Mouse (Mus musculus) hindbrain, embryonic 15.5 days (tissue): ENCODE data around the gene Rimkla. TPM values are rescaled to one million over a fixed set of nuclear protein-coding genes. Genes with fewer than 3 reads are reported as not detected.

Experiments
- ATAC-seq: fragments of 200-750 bp; cut with Nextera tagmentation; 2 replicates; pipeline ENCODE4 v1.8.0; 2017; ENCODE audit warnings: low read depth, moderate number of reproducible peaks, moderate TSS enrichment; ENCODE audit not compliant: low FRiP score
- H3K27ac ChIP-seq: fragments of 300-500 bp; sonication (generic); replicated peaks from 2 replicates; pipeline ENCODE4 v1.5.1; 2015; ENCODE audit warnings: mild to moderate bottlenecking, inconsistent platforms
- H3K27me3 ChIP-seq: fragments of 300-500 bp; sonication (generic); 2 replicates; pipeline ENCODE4 v1.6.1; 2015; ENCODE audit warnings: control low read depth, inconsistent platforms
- H3K36me3 ChIP-seq: fragments of 300-500 bp; sonication (generic); 2 replicates; pipeline ENCODE4 v1.6.1; 2015; ENCODE audit warnings: control low read depth, inconsistent platforms
- H3K4me1 ChIP-seq: fragments of 300-500 bp; sonication (generic); replicated peaks from 2 replicates; pipeline ENCODE4 v1.6.1; 2015; ENCODE audit warnings: control low read depth, inconsistent platforms
- H3K4me2 ChIP-seq: fragments of 300-500 bp; sonication (generic); 2 replicates; pipeline ENCODE4 v1.6.1; 2015; ENCODE audit warnings: moderate library complexity, mild to moderate bottlenecking, inconsistent platforms
- H3K4me3 ChIP-seq: fragments of 300-500 bp; sonication (generic); 2 replicates; pipeline ENCODE4 v1.5.1; 2015; ENCODE audit warnings: mild to moderate bottlenecking, inconsistent platforms
- H3K9ac ChIP-seq: fragments of 300-500 bp; sonication (generic); 2 replicates; pipeline ENCODE4 v1.6.1; 2015; ENCODE audit warnings: inconsistent platforms
- H3K9me3 ChIP-seq: fragments of 300-500 bp; sonication (generic); 2 replicates; pipeline ENCODE4 v1.6.1; 2016; ENCODE audit warnings: control low read depth, inconsistent platforms
- WGBS: fragments of 180-500 bp; shearing (Covaris S2); methylation state at CpG from one replicate; pipeline ENCODE4 v1.1.7; 2015; 5-methylcytosine and 5-hydroxymethylcytosine counted together
- polyA plus RNA-seq: library from polyadenylated mRNA; unstranded; fragments of >200 nt; fragmentation: Nextera tagmentation; extraction: Ambion mirVana; gene quantifications from 2 replicates; pipeline ENCODE4 v1.2.1, GENCODE M21; 2015

Rimkla gene
- polyA plus RNA-seq, 1 experiment from 2014 or later = 28.9 TPM

GRCm38 (mm10) chr4:119437936-119438335, 54.5 kb downstream of the Rimkla start:
- Histone ChIP-seq H3K9ac (no peak overlapping the region), H3K9me3 (peaks cover 7% of the 10 kb centered on the region; the same call in 1 of the 2 replicates), H3K4me2 (no peak overlapping the region), H3K36me3 (no peaks in the 10 kb centered on the region), H3K4me1 (no peaks in the 10 kb centered on the region), H3K27me3 (0 out of 2 replicates have a peak, but pooled peaks cover 2% of the 10 kb centered on the region), H3K27ac (no peak overlapping the region), H3K4me3 (no peak overlapping the region)
- WGBS = 88% methylated on average over 2 of the region's 2 CpGs
- ATAC-seq = no peak

DNA sequence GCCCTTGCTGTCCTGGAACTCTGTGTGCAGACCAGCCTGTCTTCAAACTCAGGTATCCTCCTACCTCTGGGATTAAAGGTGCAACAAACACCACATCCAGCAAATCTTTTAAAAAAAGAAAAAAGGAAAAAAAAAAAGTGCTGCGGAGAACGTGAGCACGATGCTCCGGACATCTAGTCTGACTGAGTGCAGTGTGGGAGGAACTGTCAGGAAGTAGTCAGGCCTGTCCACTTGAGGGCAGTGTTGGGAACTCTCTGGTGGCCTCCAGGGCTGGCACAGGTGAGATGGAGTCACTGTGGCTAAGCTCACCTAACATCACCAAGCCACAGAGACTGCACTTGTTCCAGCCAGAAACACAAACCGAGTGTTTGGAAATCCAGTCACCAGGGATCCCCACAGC, 61.8 kb downstream of the Rimkla start:
- Histone ChIP-seq H3K4me3 (no peak overlapping the region), H3K9ac (no peak overlapping the region), H3K4me1 (no peaks in the 10 kb centered on the region), H3K36me3 (no peaks in the 10 kb centered on the region), H3K27me3 (0 out of 2 replicates have a peak, but pooled peaks cover 2% of the 10 kb centered on the region), H3K4me2 (no peak overlapping the region), H3K27ac (no peak overlapping the region), H3K9me3 (peaks cover under 1% of the 10 kb centered on the region; the same call in 1 of the 2 replicates)
- 36% methylated on average over 5 of the region's 5 CpGs for WGBS
- ATAC-seq = peak; percentile 59; the same call in 1 of the 2 replicates

DNA sequence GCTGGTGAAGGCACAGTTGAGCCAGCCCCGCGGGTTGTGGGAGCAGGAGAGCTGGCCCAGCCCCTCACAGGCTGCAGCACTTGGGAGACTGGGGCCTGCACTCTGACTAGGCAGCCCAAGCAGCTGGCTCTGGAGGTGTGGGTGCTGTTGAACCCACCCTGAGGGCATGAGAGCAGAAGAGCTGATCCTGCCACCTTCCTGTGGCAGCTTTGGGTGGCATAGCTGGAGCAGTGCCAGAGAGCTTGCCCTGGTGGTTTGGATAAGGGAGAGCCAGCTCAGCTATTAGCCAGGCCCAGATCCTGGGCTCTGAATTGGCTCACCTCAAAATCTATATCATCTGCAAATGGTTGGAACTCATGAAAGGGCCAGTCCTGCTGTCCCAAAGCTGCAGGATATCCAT, 64.7 kb downstream of the Rimkla start:
- Histone ChIP-seq H3K4me3 (no peak overlapping the region), H3K4me2 (no peak overlapping the region), H3K4me1 (peaks cover 9% of the 10 kb centered on the region), H3K9ac (no peak overlapping the region), H3K27me3 (no peaks in the 10 kb centered on the region), H3K27ac (no peak overlapping the region), H3K36me3 (no peaks in the 10 kb centered on the region), H3K9me3 (no peaks in the 10 kb centered on the region)
- WGBS = 53% methylated on average over 2 of the region's 2 CpGs
- ATAC-seq = no peak

- H3K9me3 ChIP-seq = no peaks in the 10 kb centered on the region
- H3K27ac ChIP-seq = no peak overlapping the region
- H3K4me3 ChIP-seq = no peak overlapping the region
- no peaks in the 10 kb centered on the region for H3K36me3 ChIP-seq
- ATAC-seq = no peak
- H3K4me1 ChIP-seq = peaks cover 21% of the 10 kb centered on the region
- no peak overlapping the region for H3K9ac ChIP-seq
- 56% methylated on average over 2 of the region's 2 CpGs for WGBS
- H3K4me2 ChIP-seq = no peak overlapping the region
- no peaks in the 10 kb centered on the region for H3K27me3 ChIP-seq
Observed at GRCm38 (mm10) chr4:119425601-119426000, 66.8 kb downstream of the Rimkla start.

- Histone ChIP-seq H3K4me3 (no peak overlapping the region), H3K27me3 (no peaks in the 10 kb centered on the region), H3K4me1 (peaks cover 22% of the 10 kb centered on the region), H3K36me3 (no peaks in the 10 kb centered on the region), H3K9me3 (no peaks in the 10 kb centered on the region), H3K4me2 (no peak overlapping the region), H3K9ac (no peak overlapping the region), H3K27ac (no peak overlapping the region)
- WGBS = 98% methylated on average over 2 of the region's 2 CpGs
- no peak for ATAC-seq
Observed at GRCm38 (mm10) chr4:119425077-119425476, 67.4 kb downstream of the Rimkla start.

DNA sequence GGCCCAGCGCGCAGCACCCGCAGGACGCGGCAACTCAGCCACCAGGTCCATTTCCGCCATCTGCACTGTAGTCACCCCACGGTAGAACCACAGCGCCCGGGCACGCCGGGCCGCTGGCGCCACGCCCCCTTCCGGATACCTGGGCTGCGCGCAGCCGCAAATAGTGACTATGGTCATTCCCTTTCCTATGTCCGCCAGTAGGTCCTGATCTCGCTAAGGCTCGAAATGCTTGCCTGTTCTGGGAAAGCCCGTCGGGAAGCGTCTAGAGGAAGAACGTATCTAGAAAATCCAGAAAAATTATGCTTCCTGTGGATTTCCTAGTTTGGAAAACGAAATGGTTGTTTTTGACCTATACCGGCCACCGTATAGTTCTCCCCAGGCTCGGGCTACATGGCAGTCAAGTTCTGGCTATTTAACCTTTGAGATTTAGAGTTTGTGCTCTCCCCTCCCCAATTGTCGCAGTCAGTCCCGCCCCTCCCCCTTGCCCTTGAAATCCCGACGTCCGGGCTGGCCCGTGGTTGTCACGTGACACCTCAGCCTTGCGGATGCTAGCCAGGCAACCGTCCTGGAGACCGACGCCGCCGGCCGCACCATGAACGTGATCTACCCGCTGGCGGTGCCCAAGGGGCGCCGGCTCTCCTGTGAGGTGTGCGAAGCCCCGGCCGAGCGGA, 70.0 kb downstream of the Rimkla start, which contains the start of the genes Ppcs and Zmynd12:
Gene Ppcs (minus strand): TSS at position 127 of the 671 bp plus-strand sequence.
Gene Zmynd12 (plus strand): TSS at position 521 of the 671 bp plus-strand sequence.
- Histone ChIP-seq H3K4me2 (peak within 1 kb of the TSS; percentile 87), H3K9ac (peak within 1 kb of the TSS; percentile 73), H3K27ac (peak within 1 kb of the TSS; percentile 94), H3K36me3 (no peaks in the 10 kb centered on the region), H3K9me3 (no peaks in the 10 kb centered on the region), H3K4me1 (peaks cover 22% of the 10 kb centered on the region), H3K27me3 (no peaks in the 10 kb centered on the region), H3K4me3 (peak within 1 kb of the TSS; percentile 71)
- under 1% methylated on average over 52 of the region's 52 CpGs for WGBS
- ATAC-seq = peak; percentile 96

- peak overlapping the region; percentile 71 for H3K4me3 ChIP-seq
- no peaks in the 10 kb centered on the region for H3K36me3 ChIP-seq
- under 1% methylated on average over 31 of the region's 31 CpGs for WGBS
- H3K9me3 ChIP-seq = no peaks in the 10 kb centered on the region
- peak; percentile 73; the same call in 1 of the 2 replicates for ATAC-seq
- peak overlapping the region; percentile 87 for H3K4me2 ChIP-seq
- H3K9ac ChIP-seq = peak overlapping the region; percentile 73
- H3K27me3 ChIP-seq = no peaks in the 10 kb centered on the region
- peak overlapping the region; percentile 94 for H3K27ac ChIP-seq
- H3K4me1 ChIP-seq = peaks cover 22% of the 10 kb centered on the region
Observed at GRCm38 (mm10) chr4:119421921-119422293, 70.5 kb downstream of the Rimkla start.

DNA sequence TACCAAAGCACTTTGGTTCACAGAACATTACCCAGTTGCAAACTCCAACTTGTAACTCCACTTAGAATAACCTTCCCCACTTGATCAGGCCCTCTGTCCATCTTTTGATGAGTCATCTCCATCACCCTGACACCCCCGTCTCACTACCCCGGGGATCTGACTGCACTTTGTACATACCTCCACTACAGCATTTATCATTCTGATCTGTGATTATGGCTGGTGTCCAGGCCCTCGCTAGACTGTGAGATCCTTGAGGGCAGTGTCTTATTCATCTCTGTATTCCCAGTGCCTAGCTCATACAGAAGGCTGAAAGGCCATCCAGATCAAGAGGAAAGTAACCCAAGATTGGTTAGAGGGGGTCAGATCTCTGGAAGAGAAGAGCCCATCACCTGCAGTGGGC, 71.2 kb downstream of the Rimkla start:
- H3K4me1 ChIP-seq = peaks cover 22% of the 10 kb centered on the region
- H3K36me3 ChIP-seq = no peaks in the 10 kb centered on the region
- ATAC-seq = no peak
- H3K4me2 ChIP-seq = peak overlapping the region; percentile 87
- 53% methylated on average over 3 of the region's 3 CpGs for WGBS
- peak overlapping the region; percentile 94; the same call in 1 of the 2 replicates for H3K27ac ChIP-seq
- no peaks in the 10 kb centered on the region for H3K9me3 ChIP-seq
- peak overlapping the region; percentile 71 for H3K4me3 ChIP-seq
- H3K27me3 ChIP-seq = no peaks in the 10 kb centered on the region
- H3K9ac ChIP-seq = peak overlapping the region; percentile 73

- peaks cover 29% of the 10 kb centered on the region for H3K4me1 ChIP-seq
- H3K4me2 ChIP-seq = no peak overlapping the region
- 89% methylated on average over 3 of the region's 3 CpGs for WGBS
- H3K27me3 ChIP-seq = no peaks in the 10 kb centered on the region
- H3K4me3 ChIP-seq = no peak overlapping the region
- H3K9me3 ChIP-seq = no peaks in the 10 kb centered on the region
- no peak overlapping the region for H3K9ac ChIP-seq
- no peak overlapping the region for H3K27ac ChIP-seq
- ATAC-seq = no peak
- H3K36me3 ChIP-seq = no peaks in the 10 kb centered on the region
Observed at GRCm38 (mm10) chr4:119417894-119418293, 74.5 kb downstream of the Rimkla start.

DNA sequence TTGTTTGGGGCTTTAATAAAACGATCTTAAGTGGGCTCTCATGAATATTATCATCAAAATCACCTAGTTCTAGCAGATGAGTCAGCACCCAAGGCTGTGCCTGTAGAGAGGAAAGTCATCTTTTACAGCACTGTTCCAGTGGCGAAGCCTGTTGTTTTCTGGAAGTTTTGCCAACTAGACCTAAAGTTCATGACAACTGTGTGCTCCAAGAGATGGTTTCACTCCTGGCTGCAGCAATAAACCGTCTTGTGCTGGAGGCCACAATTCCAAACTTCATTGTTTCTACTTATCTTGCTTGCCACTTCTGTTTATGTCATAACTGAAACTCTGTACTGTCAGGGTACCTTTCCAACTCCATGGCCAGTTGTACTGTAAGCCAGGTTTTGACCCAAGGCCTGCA, 75.2 kb downstream of the Rimkla start:
- Histone ChIP-seq H3K27me3 (no peaks in the 10 kb centered on the region), H3K9me3 (no peaks in the 10 kb centered on the region), H3K36me3 (no peaks in the 10 kb centered on the region), H3K27ac (no peak overlapping the region), H3K4me3 (no peak overlapping the region), H3K4me2 (no peak overlapping the region), H3K9ac (no peak overlapping the region), H3K4me1 (peaks cover 32% of the 10 kb centered on the region)
- WGBS = 89% methylated on average over 3 of the region's 3 CpGs
- ATAC-seq = no peak
